Mouse (Mus musculus): ENCODE data around the gene Cerkl.

GRCm38 (mm10) chr2:79307549-79307948, 149.0 kb downstream of the Cerkl start:
- no peak for TF ChIP-seq KAT2A (conservative IDR thresholded peaks at IDR 0.05; ENCODE audit: low read depth, low read length)
- TF ChIP-seq POLR2A (IDR thresholded peaks at IDR 0.05; ENCODE audit: control insufficient read depth in 1 of 2, insufficient read depth in 1 of 2, low read depth in 1 of 2, low read length in 2 of 2, poor library complexity in 1 of 2): no peak
- no peak for TF ChIP-seq CTCF (IDR thresholded peaks at IDR 0.05 in 2 of 3, conservative IDR thresholded peaks at IDR 0.05 in 1 of 3; ENCODE audit: control insufficient read depth in 1 of 3, insufficient read depth in 1 of 3, low read depth in 2 of 3, low read length in 3 of 3, poor library complexity in 1 of 3, severe bottlenecking in 1 of 3)
- no peak for TF ChIP-seq JUND (IDR thresholded peaks at IDR 0.05; ENCODE audit: low read depth, low read length)
- TF ChIP-seq MXI1 (IDR thresholded peaks at IDR 0.05; ENCODE audit: low read depth, low read length): no peak
- TF ChIP-seq GATA1 (IDR thresholded peaks at IDR 0.05; ENCODE audit: low read depth, low read length): no peak
- no peak for TF ChIP-seq ZKSCAN1 (IDR thresholded peaks at IDR 0.05; ENCODE audit: low read depth, low read length)
- TF ChIP-seq TCF12 (IDR thresholded peaks at IDR 0.05; ENCODE audit: low read depth, low read length): no peak
